Mouse (Mus musculus): ENCODE measurements around the gene Flt3l.

GRCm38 (mm10) chr7:45156206-45156605, 20.0 kb upstream of the Flt3l start:
- TF ChIP-seq CTCF (IDR thresholded peaks at IDR 0.05; ENCODE audit: borderline replicate concordance, insufficient read depth, low read depth, low read length) (no peak), POLR2A (IDR thresholded peaks at IDR 0.05; ENCODE audit: borderline replicate concordance, insufficient read depth, low read length) (no peak)
